Mouse (Mus musculus): ENCODE results near the gene Arl4d. TPM values are rescaled to one million over a fixed set of nuclear protein-coding genes. Genes with fewer than 3 reads are reported as not detected.

Arl4d gene
- polyA plus RNA-seq, 1 experiment from 2014 or later: 24.7 TPM

DNA sequence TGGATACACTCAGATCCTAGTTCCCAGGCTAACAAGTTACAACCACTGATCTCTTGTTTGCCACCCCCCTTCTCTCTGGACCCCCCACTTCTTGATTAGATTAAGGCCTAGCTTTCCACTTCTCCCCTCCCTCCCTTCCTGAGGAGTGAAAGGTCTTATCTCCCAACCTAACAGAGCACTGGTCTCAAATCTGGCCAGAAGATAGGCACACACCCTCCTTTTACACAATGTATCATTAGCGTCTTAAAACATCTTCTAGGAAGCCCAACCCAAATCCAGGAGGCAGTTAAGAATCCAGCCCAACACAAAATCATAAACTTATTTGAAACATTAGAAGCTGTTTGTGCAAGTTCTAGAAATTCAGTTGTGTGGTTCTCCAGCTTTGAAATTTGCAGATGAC is 5.0 kb downstream of the Arl4d start:
- no peaks in the 10 kb centered on the region for H3K36me3 ChIP-seq
- H3K4me3 ChIP-seq: no peak overlapping the region
- H3K27ac ChIP-seq: no peak overlapping the region
- no peak overlapping the region for H3K9ac ChIP-seq
- peaks cover 24% of the 10 kb centered on the region; the same call in 1 of the 2 replicates for H3K4me1 ChIP-seq
- no peak overlapping the region for H3K4me2 ChIP-seq (replicated peaks)
- WGBS: 85% methylated on average over 1 of the region's 1 CpGs
- no peak for ATAC-seq (ENCODE audit: low FRiP score, low read depth)
- no peaks in the 10 kb centered on the region for H3K27me3 ChIP-seq (replicated peaks)
- no peaks in the 10 kb centered on the region for H3K9me3 ChIP-seq

DNA sequence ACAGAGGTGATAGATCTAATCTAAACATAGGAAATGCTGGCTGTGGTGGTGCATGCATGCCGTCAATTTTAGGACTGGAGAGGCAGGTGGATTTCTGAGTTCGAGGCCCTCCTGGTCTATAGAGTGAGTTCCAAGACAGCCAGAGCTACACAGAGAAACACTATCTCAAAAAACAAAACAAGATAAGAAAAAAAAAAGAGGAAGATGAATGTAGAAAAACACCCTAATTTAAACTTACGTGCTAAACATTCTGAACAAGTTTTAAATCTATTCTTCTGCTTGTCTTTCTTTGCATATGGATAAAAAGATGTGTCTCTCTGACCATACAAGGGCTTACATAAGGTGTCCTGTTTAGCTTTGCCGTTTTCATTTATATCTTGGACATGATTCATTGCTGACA is 5.9 kb downstream of the Arl4d start:
- Histone ChIP-seq H3K27me3 (replicated peaks) (no peaks in the 10 kb centered on the region), H3K4me3 (no peak overlapping the region), H3K36me3 (no peaks in the 10 kb centered on the region), H3K4me2 (replicated peaks) (no peak overlapping the region), H3K27ac (no peak overlapping the region), H3K9me3 (no peaks in the 10 kb centered on the region), H3K4me1 (peaks cover 24% of the 10 kb centered on the region; the same call in 1 of the 2 replicates), H3K9ac (no peak overlapping the region)
- 83% methylated on average over 4 of the region's 4 CpGs for WGBS
- no peak for ATAC-seq (ENCODE audit: low FRiP score, low read depth)

DNA sequence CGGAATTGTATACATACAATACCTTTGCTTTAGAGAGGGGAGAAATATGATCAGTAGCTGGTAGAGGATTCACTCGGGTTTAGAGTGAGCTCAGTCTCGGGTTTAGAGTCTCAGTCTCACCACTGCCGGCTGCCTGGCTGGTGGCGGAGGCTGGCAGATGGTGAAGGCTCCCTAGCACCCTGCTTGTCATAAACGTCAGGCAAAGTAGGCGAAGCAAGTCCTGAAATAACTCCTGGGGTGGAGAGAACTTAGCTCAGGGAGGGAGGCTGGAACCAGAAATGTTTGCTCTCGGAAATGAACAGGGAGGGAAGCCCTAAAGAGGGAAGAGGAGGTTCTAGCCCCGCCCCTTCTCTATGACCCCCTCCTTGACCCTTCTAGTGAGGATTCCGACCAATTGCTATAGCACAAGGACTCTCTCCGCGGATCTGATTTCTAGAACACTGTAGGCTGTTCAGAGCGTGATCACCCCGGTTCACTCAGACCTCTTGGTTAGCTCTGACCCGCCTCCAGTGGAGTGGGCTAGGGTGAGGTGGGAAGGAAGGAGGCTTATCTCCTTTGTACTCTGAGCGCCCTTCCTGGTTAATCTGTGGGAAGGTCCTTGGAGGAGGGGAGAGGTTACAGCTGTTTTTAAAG is 7.8 kb downstream of the Arl4d start:
- Histone ChIP-seq H3K27me3 (replicated peaks) (no peaks in the 10 kb centered on the region), H3K36me3 (no peaks in the 10 kb centered on the region), H3K27ac (no peak overlapping the region), H3K4me3 (no peak overlapping the region), H3K9me3 (no peaks in the 10 kb centered on the region), H3K4me1 (peaks cover 20% of the 10 kb centered on the region; the same call in 1 of the 2 replicates), H3K4me2 (replicated peaks) (no peak overlapping the region), H3K9ac (no peak overlapping the region)
- WGBS: 31% methylated on average over 16 of the region's 16 CpGs
- no peak for ATAC-seq (ENCODE audit: low FRiP score, low read depth)

DNA sequence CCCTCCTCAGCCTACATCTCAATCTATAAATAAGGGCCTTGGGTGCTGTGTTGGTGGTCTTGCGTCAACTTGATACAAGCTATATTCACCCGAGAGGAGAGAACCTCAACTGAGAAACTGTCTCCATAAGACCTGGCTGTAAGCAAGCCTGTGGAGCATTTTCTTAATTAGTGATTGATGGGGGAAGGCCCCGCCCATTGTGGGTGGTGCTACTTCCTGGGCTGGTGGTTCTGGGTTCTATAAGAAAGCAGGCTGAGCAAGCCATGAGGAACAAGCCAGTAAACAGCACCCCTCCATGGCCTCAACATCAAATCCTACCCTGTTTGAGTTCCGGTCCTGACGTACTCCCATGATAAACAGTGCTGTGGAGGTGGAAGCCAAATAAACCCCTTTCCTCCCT is 8.8 kb downstream of the Arl4d start:
- Histone ChIP-seq H3K27me3 (replicated peaks) (no peaks in the 10 kb centered on the region), H3K36me3 (no peaks in the 10 kb centered on the region), H3K4me3 (no peak overlapping the region), H3K4me2 (replicated peaks) (no peak overlapping the region), H3K9ac (no peak overlapping the region), H3K27ac (no peak overlapping the region), H3K4me1 (peaks cover 10% of the 10 kb centered on the region; the same call in 1 of the 2 replicates), H3K9me3 (no peaks in the 10 kb centered on the region)
- no peak for ATAC-seq (ENCODE audit: low FRiP score, low read depth)
- WGBS: 88% methylated on average over 5 of the region's 5 CpGs

DNA sequence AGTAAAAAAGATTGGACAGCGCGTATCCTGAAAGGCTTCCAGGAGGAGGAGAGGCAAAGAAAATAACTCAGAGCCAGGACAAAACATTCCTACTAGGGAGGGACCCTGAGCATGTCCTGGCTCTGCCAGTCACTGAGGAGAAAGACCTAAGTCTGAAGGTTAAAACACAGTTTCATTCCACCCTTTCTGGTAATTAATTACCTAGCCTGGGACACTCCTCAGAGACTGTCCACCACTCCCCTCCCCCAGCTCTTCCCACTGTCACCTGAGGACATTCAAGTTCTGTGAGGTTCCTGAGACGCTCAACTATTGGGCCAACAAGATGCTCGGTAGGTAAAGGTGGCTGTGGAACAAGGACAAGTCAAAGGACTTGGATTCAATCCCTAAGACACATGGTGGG is 10.0 kb downstream of the Arl4d start:
- Histone ChIP-seq H3K4me2 (replicated peaks) (no peak overlapping the region), H3K27ac (no peak overlapping the region), H3K4me1 (peaks cover 8% of the 10 kb centered on the region; the same call in 1 of the 2 replicates), H3K4me3 (no peak overlapping the region), H3K36me3 (no peaks in the 10 kb centered on the region), H3K9ac (no peak overlapping the region), H3K9me3 (no peaks in the 10 kb centered on the region), H3K27me3 (replicated peaks) (no peaks in the 10 kb centered on the region)
- WGBS: 94% methylated on average over 4 of the region's 4 CpGs
- no peak for ATAC-seq (ENCODE audit: low FRiP score, low read depth)

DNA sequence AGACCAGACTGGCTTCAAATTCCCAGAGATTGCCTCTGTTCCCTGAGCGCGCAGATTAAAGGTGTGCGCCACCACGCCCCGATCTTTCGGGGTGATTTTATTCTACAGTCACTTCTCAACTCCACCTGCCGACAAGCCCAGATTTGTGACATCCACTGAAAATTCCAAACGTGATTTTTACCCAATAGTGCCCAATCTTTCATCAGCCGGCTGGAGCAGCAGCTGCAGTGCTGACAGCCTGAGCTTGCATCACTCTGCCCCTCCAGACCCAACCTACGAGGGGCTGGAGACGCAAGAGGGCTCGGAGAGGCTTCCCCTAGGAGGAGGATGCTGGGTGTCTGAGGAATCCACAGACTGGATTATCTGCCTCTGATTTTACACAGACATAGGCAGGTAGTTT is 12.3 kb downstream of the Arl4d start:
- Histone ChIP-seq H3K4me1 (peaks cover 16% of the 10 kb centered on the region), H3K36me3 (no peaks in the 10 kb centered on the region), H3K27me3 (replicated peaks) (no peaks in the 10 kb centered on the region), H3K27ac (no peak overlapping the region), H3K4me2 (replicated peaks) (no peak overlapping the region), H3K9ac (no peak overlapping the region), H3K4me3 (no peak overlapping the region), H3K9me3 (no peaks in the 10 kb centered on the region)
- ATAC-seq (ENCODE audit: low FRiP score, low read depth): no peak
- WGBS: 83% methylated on average over 12 of the region's 12 CpGs

DNA sequence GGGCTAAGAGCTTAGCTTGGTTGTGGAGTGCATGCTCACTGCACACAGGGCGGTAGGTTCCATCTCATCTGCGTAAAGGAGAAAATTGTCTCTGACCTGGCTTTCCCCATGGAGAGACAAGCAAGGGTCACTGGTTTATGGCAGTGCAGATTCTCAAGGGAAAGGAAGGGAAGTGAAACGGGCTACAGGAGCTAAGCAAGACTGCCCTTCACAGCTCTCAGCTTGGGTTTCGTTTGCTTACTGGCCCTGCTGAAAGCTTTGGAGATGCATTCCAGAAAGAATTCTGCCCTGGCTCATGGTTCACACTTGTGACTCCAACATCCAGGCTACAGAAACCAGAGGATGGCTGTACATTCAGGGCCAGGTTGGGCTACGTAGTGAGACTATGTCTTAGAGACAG is 13.4 kb downstream of the Arl4d start:
- WGBS: 63% methylated on average over 5 of the region's 5 CpGs
- peaks cover 10% of the 10 kb centered on the region for H3K4me1 ChIP-seq

DNA sequence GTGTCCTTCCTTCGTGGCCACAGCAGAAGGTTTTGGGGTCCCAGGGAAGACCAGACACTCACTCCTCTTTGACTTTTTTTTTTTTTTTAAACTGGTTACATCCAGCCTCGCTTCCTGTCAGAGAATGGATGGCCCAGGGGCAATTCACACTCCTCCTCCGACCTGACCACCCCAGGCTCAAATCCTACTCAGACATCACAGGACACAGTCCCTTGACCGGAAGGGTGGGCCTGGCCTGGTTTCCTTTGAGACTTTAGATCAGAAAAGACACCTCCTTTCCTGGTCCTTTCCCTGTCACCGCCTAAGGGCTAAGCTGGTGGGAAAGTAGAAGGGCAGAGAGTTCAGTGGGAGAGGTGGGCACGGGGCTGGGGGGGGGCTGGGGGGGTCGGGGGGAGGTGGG is 14.6 kb downstream of the Arl4d start:
- no peak overlapping the region for H3K4me3 ChIP-seq
- ATAC-seq (ENCODE audit: low FRiP score, low read depth): no peak
- peaks cover 10% of the 10 kb centered on the region for H3K4me1 ChIP-seq
- WGBS: 39% methylated on average over 5 of the region's 7 CpGs
- no peak overlapping the region for H3K27ac ChIP-seq
- H3K27me3 ChIP-seq (replicated peaks): no peaks in the 10 kb centered on the region
- H3K4me2 ChIP-seq (replicated peaks): no peak overlapping the region
- no peak overlapping the region for H3K9ac ChIP-seq
- H3K36me3 ChIP-seq: no peaks in the 10 kb centered on the region
- H3K9me3 ChIP-seq: no peaks in the 10 kb centered on the region

More for the DNA sequence above, 13.4 kb downstream of the Arl4d start:
- H3K4me2 ChIP-seq (replicated peaks): no peak overlapping the region
- H3K4me3 ChIP-seq: no peak overlapping the region
- ATAC-seq (ENCODE audit: low FRiP score, low read depth): no peak
- H3K9me3 ChIP-seq: no peaks in the 10 kb centered on the region
- no peaks in the 10 kb centered on the region for H3K36me3 ChIP-seq
- no peak overlapping the region for H3K9ac ChIP-seq
- no peak overlapping the region for H3K27ac ChIP-seq
- H3K27me3 ChIP-seq (replicated peaks): no peaks in the 10 kb centered on the region

DNA sequence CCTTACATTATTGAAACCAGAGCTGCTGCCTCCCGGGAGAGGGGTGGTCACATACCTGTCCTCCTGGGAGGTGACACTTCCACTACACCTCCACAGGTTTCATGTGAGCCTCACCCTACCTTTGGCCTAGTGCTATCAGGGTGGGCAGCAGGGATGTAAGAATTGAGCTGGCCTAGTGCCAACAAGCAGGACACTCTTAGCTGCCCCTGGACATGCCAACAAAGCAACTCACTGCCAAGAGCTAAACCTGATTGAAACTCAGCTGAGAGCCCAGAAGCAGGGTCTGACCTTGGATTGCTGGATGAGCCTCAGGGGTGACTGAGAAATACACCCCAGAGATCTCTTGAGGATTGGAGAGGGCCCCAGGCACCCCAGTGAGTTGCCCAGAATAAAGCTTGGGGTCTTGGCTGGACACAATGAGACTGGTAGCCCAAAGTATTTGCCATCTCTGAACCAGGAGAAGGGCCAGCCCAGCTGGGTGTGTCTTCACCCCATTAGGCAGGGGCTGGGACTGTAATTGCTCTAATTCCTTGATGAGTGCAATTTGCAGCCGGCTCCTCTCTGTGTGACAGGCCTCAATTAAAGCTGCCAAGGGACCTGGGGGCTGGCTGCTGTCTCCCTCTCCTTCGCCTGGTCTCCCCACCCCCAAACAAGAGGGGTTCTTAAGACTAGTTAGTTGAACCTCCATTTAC is 15.4 kb downstream of the Arl4d start:
- Histone ChIP-seq H3K36me3 (no peaks in the 10 kb centered on the region), H3K27me3 (replicated peaks) (no peaks in the 10 kb centered on the region), H3K4me2 (replicated peaks) (no peak overlapping the region), H3K4me1 (peaks cover 10% of the 10 kb centered on the region), H3K4me3 (no peak overlapping the region), H3K27ac (no peak overlapping the region), H3K9me3 (no peaks in the 10 kb centered on the region), H3K9ac (no peak overlapping the region; the same call in 1 of the 2 replicates)
- ATAC-seq (ENCODE audit: low FRiP score, low read depth): no peak
- 24% methylated on average over 3 of the region's 3 CpGs for WGBS

DNA sequence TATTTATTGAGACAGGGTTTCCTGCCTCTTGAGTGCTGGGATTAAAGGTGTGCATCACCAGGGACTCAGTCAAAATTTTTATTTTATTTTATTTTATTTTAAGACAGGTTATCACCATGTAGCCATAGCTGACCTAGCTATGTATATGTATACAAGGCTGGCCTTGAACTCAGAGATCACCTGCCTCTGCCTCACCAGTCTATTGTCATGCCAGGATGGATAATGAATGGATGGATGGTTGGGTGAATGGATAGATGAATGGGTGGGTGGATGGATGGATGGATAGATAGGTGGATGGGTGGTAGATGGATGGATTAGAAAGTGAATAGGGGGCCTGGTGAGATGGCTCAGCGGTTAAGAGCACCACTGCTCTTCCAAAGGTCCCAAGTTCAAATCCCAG is 16.6 kb downstream of the Arl4d start:
- no peak for ATAC-seq (ENCODE audit: low FRiP score, low read depth)
- Histone ChIP-seq H3K27ac (no peak overlapping the region), H3K9me3 (no peaks in the 10 kb centered on the region), H3K27me3 (replicated peaks) (no peaks in the 10 kb centered on the region), H3K4me2 (replicated peaks) (no peak overlapping the region), H3K4me3 (no peak overlapping the region), H3K9ac (no peak overlapping the region), H3K4me1 (peaks cover 10% of the 10 kb centered on the region), H3K36me3 (no peaks in the 10 kb centered on the region)
- 85% methylated on average over 1 of the region's 1 CpGs for WGBS

DNA sequence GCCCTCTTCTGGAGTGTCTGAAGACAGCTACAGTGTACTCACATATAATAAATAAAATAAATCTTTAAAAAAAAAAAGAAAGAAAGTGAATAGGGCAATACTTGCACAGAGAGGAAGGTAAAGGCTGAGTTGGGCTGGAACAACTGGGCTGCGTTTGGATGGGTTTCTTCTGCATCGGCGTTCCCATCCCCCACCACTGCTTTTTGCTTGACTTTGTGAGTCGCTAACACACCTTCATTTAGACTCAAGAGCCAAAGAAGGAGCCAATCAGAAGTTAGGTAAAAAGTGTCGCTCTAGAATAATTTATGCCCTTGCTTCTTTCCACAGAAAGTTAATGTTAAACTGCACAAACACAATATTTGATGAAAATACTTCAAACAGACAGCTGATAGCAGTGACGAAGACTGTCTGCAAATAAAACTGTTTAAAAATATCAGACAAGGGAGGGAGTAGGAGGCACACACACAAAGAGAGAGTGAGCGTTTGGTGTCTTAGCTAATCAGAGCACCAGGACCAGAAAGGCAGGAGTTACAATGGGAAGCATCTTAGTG is 17.1 kb downstream of the Arl4d start:
- no peak overlapping the region for H3K27ac ChIP-seq
- ATAC-seq (ENCODE audit: low FRiP score, low read depth): no peak
- no peak overlapping the region for H3K9ac ChIP-seq
- H3K36me3 ChIP-seq: no peaks in the 10 kb centered on the region
- no peaks in the 10 kb centered on the region for H3K27me3 ChIP-seq (replicated peaks)
- 75% methylated on average over 7 of the region's 7 CpGs for WGBS
- no peak overlapping the region for H3K4me3 ChIP-seq
- H3K9me3 ChIP-seq: no peaks in the 10 kb centered on the region
- no peak overlapping the region for H3K4me2 ChIP-seq (replicated peaks)
- peaks cover 10% of the 10 kb centered on the region for H3K4me1 ChIP-seq

DNA sequence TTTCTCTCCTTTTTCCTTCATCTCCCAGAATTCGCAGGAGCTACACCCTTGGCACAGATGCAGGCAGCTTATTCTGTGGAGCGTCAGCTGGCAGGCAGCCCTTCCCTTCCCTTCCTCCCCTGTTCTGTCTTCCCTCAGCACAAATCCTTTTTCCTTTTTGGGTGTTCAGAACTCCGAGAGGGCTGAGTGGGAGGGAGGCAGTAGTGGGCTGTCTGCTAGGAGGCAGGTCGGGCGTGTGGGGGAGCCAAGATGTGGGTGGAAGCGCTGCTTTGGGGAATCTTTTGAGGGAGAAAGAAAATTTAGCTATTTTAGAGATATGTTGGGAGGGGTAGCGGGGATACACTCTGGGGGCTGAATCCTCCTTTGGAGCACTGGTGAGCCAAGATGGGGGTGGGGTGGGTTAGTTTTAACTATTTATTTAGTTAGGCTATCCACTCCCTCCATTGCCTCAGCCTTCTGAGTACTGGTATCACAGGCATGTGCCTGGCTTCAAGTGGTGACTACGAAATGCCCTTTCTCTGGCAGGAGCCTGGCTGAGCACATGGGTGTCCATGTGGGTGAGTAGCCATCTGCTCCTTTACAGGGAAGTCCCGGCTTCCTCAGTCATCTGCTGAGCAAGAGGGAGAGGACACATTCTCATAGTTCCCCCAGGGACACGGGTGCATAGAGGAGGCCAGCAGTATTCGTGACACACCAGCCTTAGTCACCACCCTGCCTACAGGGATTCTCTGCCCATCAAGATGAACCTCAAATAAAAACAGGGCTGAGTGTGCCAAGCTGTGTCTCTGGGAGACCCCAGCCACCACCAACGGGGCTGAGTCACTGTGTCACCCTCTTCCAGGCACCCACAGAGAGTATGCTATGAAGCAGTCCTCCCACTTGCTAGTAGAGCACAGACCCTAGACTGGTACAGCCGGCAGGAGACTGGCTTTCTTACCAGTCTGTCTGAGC is 22.3 kb downstream of the Arl4d start:
- no peak overlapping the region for H3K9ac ChIP-seq
- no peak overlapping the region for H3K27ac ChIP-seq
- no peaks in the 10 kb centered on the region for H3K27me3 ChIP-seq (replicated peaks)
- no peak for ATAC-seq (ENCODE audit: low FRiP score, low read depth)
- peaks cover 4% of the 10 kb centered on the region; the same call in 1 of the 2 replicates for H3K4me1 ChIP-seq
- H3K4me3 ChIP-seq: no peak overlapping the region
- no peaks in the 10 kb centered on the region for H3K36me3 ChIP-seq
- WGBS: 73% methylated on average over 13 of the region's 13 CpGs
- H3K9me3 ChIP-seq: no peaks in the 10 kb centered on the region
- H3K4me2 ChIP-seq (replicated peaks): no peak overlapping the region
